10 mouse cellular contexts compared by ENCODE assay signal in genomic region chr15:102980912-102981311, GRCm38 (mm10). TPM values are rescaled to one million over a fixed set of nuclear protein-coding genes. Genes with fewer than 3 reads are reported as not detected.
DNase-seq lines count a peak whose midpoint lies in the region; ATAC-seq lines count a peak whose summit lies in the region.
"Had no signal": no experiment of that assay in that cellular context is flagged by ENCODE, and none has a peak within 500 bp of the region (broad histone marks: within the 10 kb centered on the region; RNA-seq: fewer than 3 reads in every experiment).

No protein-coding gene starts in this region.

- H3K27me3 ChIP-seq in kidney, embryonic 15.5 days, result peaks cover 71% of the 10 kb centered on the region
- H3K27me3 ChIP-seq in hindbrain, embryonic 13.5 days, result peaks cover 100% of the 10 kb centered on the region

- no peak for DNase-seq in kidney, postnatal 14 days
- peak; percentile 22 for DNase-seq in NIH3T3 (ENCODE audit: low read depth)
- peak; percentile 65 for DNase-seq in neural tube, embryonic 10.5 days (ENCODE audit: extremely low spot score, low spot score)
- DNase-seq in cerebellum, postnatal 36 days, result no peak
- DNase-seq in frontal cortex, postnatal 14 days (ENCODE audit: low spot score in 2 of 2), result no peak
- DNase-seq in embryo, embryonic 10 days (ENCODE audit: low spot score), result no peak
- DNase-seq: cerebellum, adult 2 months had no signal

- peak overlapping the region; percentile 96 for H3K27ac ChIP-seq in kidney, embryonic 15.5 days
- no peak overlapping the region for H3K27ac ChIP-seq in hindbrain, embryonic 13.5 days

- 1% methylated on average over 14 of the region's 14 CpGs for WGBS in kidney, embryonic 15.5 days
- 0% methylated on average over 14 of the region's 14 CpGs for WGBS in hindbrain, embryonic 13.5 days

- H3K9me3 ChIP-seq in kidney, embryonic 15.5 days (replicated peaks), result no peaks in the 10 kb centered on the region
- no peaks in the 10 kb centered on the region for H3K9me3 ChIP-seq in hindbrain, embryonic 13.5 days

- peak overlapping the region; percentile 65 for H3K4me3 ChIP-seq in kidney, embryonic 15.5 days (replicated peaks)
- peak overlapping the region; percentile 14; the same call in 1 of the 2 replicates for H3K4me3 ChIP-seq in hindbrain, embryonic 13.5 days

- H3K4me1 ChIP-seq in kidney, embryonic 15.5 days, result peaks cover 73% of the 10 kb centered on the region
- H3K4me1 ChIP-seq in hindbrain, embryonic 13.5 days (replicated peaks), result peaks cover 7% of the 10 kb centered on the region; the same call in 1 of the 2 replicates

- peak overlapping the region; percentile 77 for H3K4me2 ChIP-seq in kidney, embryonic 15.5 days
- 0 out of 2 replicates have a peak overlapping the region, but pooled peaks have one; percentile 13 for H3K4me2 ChIP-seq in hindbrain, embryonic 13.5 days

- 0 out of 2 replicates have a peak, but pooled peaks cover 3% of the 10 kb centered on the region for H3K36me3 ChIP-seq in kidney, embryonic 15.5 days
- no peaks in the 10 kb centered on the region for H3K36me3 ChIP-seq in hindbrain, embryonic 13.5 days

- H3K9ac ChIP-seq in kidney, embryonic 15.5 days, result peak overlapping the region; percentile 75
- H3K9ac ChIP-seq in hindbrain, embryonic 13.5 days, result no peak overlapping the region

- ATAC-seq in kidney, embryonic 15.5 days (replicated peaks; ENCODE audit: low FRiP score), result no peak
- ATAC-seq in hindbrain, embryonic 13.5 days (ENCODE audit: low FRiP score), result no peak

RNA-seq across cellular contexts. Expression of gene Hoxc9, which starts 4.7 kb away (rescaled TPM):
- 10.0 and 10.7 TPM in 2 replicates for polyA plus RNA-seq in kidney, embryonic 15.5 days (2015; fragmentation: Nextera tagmentation; extraction: Ambion mirVana)
- polyA plus RNA-seq in hindbrain, embryonic 13.5 days (2015; fragmentation: Nextera tagmentation; extraction: Ambion mirVana), result 0.13 TPM in 1 of 2 replicates, not detected in the other
- polyA plus RNA-seq: cerebellum, adult 2 months; liver, embryonic 16.5 days had no signal

RNA-seq across cellular contexts. Expression of gene Hoxc8, which starts 9.5 kb away (rescaled TPM):
- polyA plus RNA-seq in kidney, embryonic 15.5 days (2015; fragmentation: Nextera tagmentation; extraction: Ambion mirVana), result 8.7 and 11.1 TPM in 2 replicates
- polyA plus RNA-seq in hindbrain, embryonic 13.5 days (2015; fragmentation: Nextera tagmentation; extraction: Ambion mirVana), result 0.50 and 1.5 TPM in 2 replicates
- polyA plus RNA-seq: cerebellum, adult 2 months; liver, embryonic 16.5 days had no signal

RNA-seq across cellular contexts. Expression of gene Hoxc5, which starts 13.7 kb away (rescaled TPM):
- polyA plus RNA-seq in kidney, embryonic 15.5 days (2015; fragmentation: Nextera tagmentation; extraction: Ambion mirVana), result 3.6 and 4.8 TPM in 2 replicates
- 32.3 and 39.2 TPM in 2 replicates for polyA plus RNA-seq in hindbrain, embryonic 13.5 days (2015; fragmentation: Nextera tagmentation; extraction: Ambion mirVana)

RNA-seq across cellular contexts. Expression of gene Hoxc10, which starts 14.3 kb away (rescaled TPM):
- polyA plus RNA-seq in kidney, embryonic 15.5 days (2015; fragmentation: Nextera tagmentation; extraction: Ambion mirVana), result 52.4 and 53.5 TPM in 2 replicates
- polyA plus RNA-seq in hindbrain, embryonic 13.5 days (2015; fragmentation: Nextera tagmentation; extraction: Ambion mirVana), result not detected in 2 replicates
- polyA plus RNA-seq: cerebellum, adult 2 months; liver, embryonic 16.5 days had no signal

RNA-seq across cellular contexts. Expression of gene Hoxc6, which starts 17.1 kb away (rescaled TPM):
- polyA plus RNA-seq in kidney, embryonic 15.5 days (2015; fragmentation: Nextera tagmentation; extraction: Ambion mirVana), result 10.9 and 11.0 TPM in 2 replicates
- 5.3 and 9.1 TPM in 2 replicates for polyA plus RNA-seq in hindbrain, embryonic 13.5 days (2015; fragmentation: Nextera tagmentation; extraction: Ambion mirVana)
- polyA plus RNA-seq: liver, embryonic 16.5 days had no signal

Comparison
In these comparisons a context has a peak if more than half of its experiments do, and no peak if none do; other contexts are left out.
1. DNase-seq: peak in NIH3T3 (single experiment) and neural tube, embryonic 10.5 days (single experiment); none in kidney, postnatal 14 days (single experiment), cerebellum, postnatal 36 days (0 of 2), frontal cortex, postnatal 14 days (0 of 2) and embryo, embryonic 10 days (single experiment).